Mouse (Mus musculus) ES-E14 (cell line): ENCODE measurements around the gene 1110008P14Rik.

Source experiments
- CHD2 ChIP-seq: IDR thresholded peaks from 2 replicates; pipeline ENCODE4 v1.6.1; 2014; ENCODE audit warnings: mild to moderate bottlenecking, low read depth, low read length, inconsistent platforms
- HCFC1 ChIP-seq: IDR thresholded peaks from 2 replicates; pipeline ENCODE4 v1.6.1; 2012; ENCODE audit warnings: low read length, inconsistent platforms, borderline replicate concordance; ENCODE audit not compliant: insufficient read depth
- MAFK ChIP-seq: IDR thresholded peaks from 2 replicates; pipeline ENCODE4 v1.6.1; 2014; ENCODE audit warnings: mild to moderate bottlenecking, low read depth, low read length, inconsistent platforms; ENCODE audit not compliant: insufficient read depth
- ZNF384 ChIP-seq: IDR thresholded peaks from 2 replicates; pipeline ENCODE4 v1.6.1; 2012; ENCODE audit warnings: low read depth, low read length, inconsistent platforms

GRCm38 (mm10) chr2:32421851-32422251, 40.1 kb upstream of the 1110008P14Rik start:
- TF ChIP-seq CHD2: no peak
- TF ChIP-seq ZNF384: no peak
- TF ChIP-seq HCFC1: no peak
- no peak for TF ChIP-seq MAFK
